In the genomic region with DNA sequence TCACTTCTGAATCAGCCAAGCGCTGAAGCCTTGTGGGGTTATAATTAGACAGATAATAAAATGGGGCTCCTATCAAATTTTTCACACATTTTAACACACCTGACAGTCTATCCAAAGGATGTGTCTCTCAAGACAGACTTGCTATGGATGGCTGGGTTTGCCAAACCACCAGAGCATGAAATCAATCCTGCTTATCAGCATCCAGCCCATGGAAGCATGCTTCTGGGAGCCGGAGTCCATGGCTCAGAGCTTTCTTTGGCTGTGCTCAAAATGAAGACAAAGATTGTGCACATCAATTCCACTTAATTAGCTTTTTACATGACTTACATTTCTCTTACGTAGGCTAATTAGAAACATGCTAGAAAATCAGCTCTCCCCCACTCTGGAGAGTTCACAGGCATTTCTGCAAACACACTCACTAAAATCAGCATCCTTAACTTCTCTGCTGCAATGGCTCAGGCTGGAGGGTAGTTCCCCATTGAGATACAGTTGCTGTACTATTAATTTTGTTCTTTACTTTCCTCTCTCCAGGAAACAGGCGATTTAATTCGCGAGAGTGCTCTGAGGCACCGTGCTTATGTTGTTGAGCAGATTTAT, we compare ENCODE assay signal across 19 mouse cellular contexts.
DNase-seq lines count a peak whose midpoint lies in the region; ATAC-seq and TF ChIP-seq lines count a peak whose summit lies in the region.
"Had no signal": no experiment of that assay in that cellular context is flagged by ENCODE, and none has a peak within 500 bp of the region (broad histone marks: within the 10 kb centered on the region; RNA-seq: fewer than 3 reads in every experiment).

No protein-coding gene starts in this region.

- H3K9me3 ChIP-seq in midbrain, postnatal 0 days (ENCODE audit: low read length) = no peaks in the 10 kb centered on the region
- H3K9me3 ChIP-seq in liver, postnatal 0 days (ENCODE audit: low read length) = no peaks in the 10 kb centered on the region
- H3K9me3 ChIP-seq: embryonic facial prominence, embryonic 15.5 days; heart, embryonic 15.5 days; limb, embryonic 13.5 days had no signal

- H3K27me3 ChIP-seq in heart, adult 2 months (ENCODE audit: control insufficient read depth, insufficient read depth, low read length) = no peaks in the 10 kb centered on the region
- no peaks in the 10 kb centered on the region for H3K27me3 ChIP-seq in midbrain, postnatal 0 days (ENCODE audit: insufficient read depth, low read length)
- H3K27me3 ChIP-seq in liver, postnatal 0 days (ENCODE audit: insufficient read depth, low read length) = no peaks in the 10 kb centered on the region
- H3K27me3 ChIP-seq: embryonic facial prominence, embryonic 15.5 days; heart, embryonic 15.5 days; limb, embryonic 13.5 days; Patski had no signal

- H3K4me2 ChIP-seq in midbrain, postnatal 0 days (ENCODE audit: low read depth, low read length, poor library complexity, severe bottlenecking) = no peak overlapping the region
- no peak overlapping the region for H3K4me2 ChIP-seq in liver, postnatal 0 days (ENCODE audit: low read depth, low read length)
- H3K4me2 ChIP-seq: embryonic facial prominence, embryonic 15.5 days; heart, embryonic 15.5 days; limb, embryonic 13.5 days had no signal

- H3K79me2 ChIP-seq in heart, adult 2 months (replicated peaks; ENCODE audit: control insufficient read depth, insufficient read depth, low read length) = no peaks in the 10 kb centered on the region

- intact Hi-C loops in heart, adult 2 months (cut with DNase I) = no loop called here
- intact Hi-C loops in heart, postnatal 14 days (cut with DNase I) = loop anchor here (5.0 kb wide), 1 partner anchor 47 kb away; no protein-coding TSS in a partner anchor
- intact Hi-C loops in left cerebral cortex, postnatal 4 days (cut with DNase I) = no loop called here

- WGBS in heart, adult 2 months = 73% methylated on average over 7 of the region's 7 CpGs
- 69% methylated on average over 7 of the region's 7 CpGs for WGBS in midbrain, postnatal 0 days
- WGBS in liver, postnatal 0 days (ENCODE audit: insufficient replicate concordance) = 64% methylated on average over 7 of the region's 7 CpGs

- TF ChIP-seq EP300 in heart, adult 2 months (IDR thresholded peaks at IDR 0.05; ENCODE audit: insufficient read depth, low read depth, low read length) = no peak
- no peak for TF ChIP-seq EP300 in liver, postnatal 0 days (IDR thresholded peaks at IDR 0.05; ENCODE audit: low read depth)

- peaks cover 3% of the 10 kb centered on the region for H3K4me1 ChIP-seq in heart, adult 2 months (ENCODE audit: control insufficient read depth, insufficient read depth, low read length)
- H3K4me1 ChIP-seq in midbrain, postnatal 0 days (ENCODE audit: insufficient read depth, low read length) = no peaks in the 10 kb centered on the region
- 0 out of 2 replicates have a peak, but pooled peaks cover 2% of the 10 kb centered on the region for H3K4me1 ChIP-seq in liver, postnatal 0 days (ENCODE audit: insufficient read depth)
- H3K4me1 ChIP-seq: embryonic facial prominence, embryonic 15.5 days; heart, embryonic 15.5 days; limb, embryonic 13.5 days had no signal

- no peak for DNase-seq in heart, adult 2 months
- DNase-seq in heart, postnatal 14 days = no peak
- DNase-seq in spleen, postnatal 36 days (ENCODE audit: low spot score in 2 of 2) = peak; percentile 21 to 36
- no peak for DNase-seq in spleen, postnatal 14 days (ENCODE audit: low spot score in 2 of 2)
- peak; percentile 22 for DNase-seq in midbrain, postnatal 0 days (ENCODE audit: low spot score)
- no peak for DNase-seq in right cerebral cortex, postnatal 36 days (ENCODE audit: low spot score in 2 of 2)
- no peak for DNase-seq in liver, postnatal 0 days
- no peak for DNase-seq in left cerebral cortex, postnatal 4 days
- DNase-seq: cerebellum, adult 8-10 months; heart, adult 11 months; kidney, adult 9 months; lung, adult 18-20 months; lung, postnatal 4 days; right cerebral cortex, postnatal 14 days had no signal

- no peak for ATAC-seq in midbrain, postnatal 0 days (ENCODE audit: low FRiP score)
- no peak for ATAC-seq in liver, postnatal 0 days
- ATAC-seq: Patski had no signal

- H3K36me3 ChIP-seq in heart, adult 2 months (ENCODE audit: control insufficient read depth, insufficient read depth, low read length) = peaks cover 2% of the 10 kb centered on the region; the same call in 1 of the 2 replicates
- no peaks in the 10 kb centered on the region for H3K36me3 ChIP-seq in midbrain, postnatal 0 days (ENCODE audit: insufficient read depth, low read length)
- H3K36me3 ChIP-seq in liver, postnatal 0 days (replicated peaks; ENCODE audit: insufficient read depth, low read length) = no peaks in the 10 kb centered on the region
- H3K36me3 ChIP-seq: embryonic facial prominence, embryonic 15.5 days; heart, embryonic 15.5 days; limb, embryonic 13.5 days had no signal

- TF ChIP-seq CTCF in heart, adult 2 months (IDR thresholded peaks at IDR 0.05) = no peak
- TF ChIP-seq CTCF in midbrain, postnatal 0 days (IDR thresholded peaks at IDR 0.05) = no peak
- TF ChIP-seq CTCF in liver, postnatal 0 days (IDR thresholded peaks at IDR 0.05; ENCODE audit: low read depth) = no peak

- no peak overlapping the region for H3K4me3 ChIP-seq in heart, adult 2 months
- no peak overlapping the region for H3K4me3 ChIP-seq in midbrain, postnatal 0 days (ENCODE audit: low read depth, low read length)
- H3K4me3 ChIP-seq in liver, postnatal 0 days (ENCODE audit: low read depth, low read length) = no peak overlapping the region
- H3K4me3 ChIP-seq: embryonic facial prominence, embryonic 15.5 days; heart, embryonic 15.5 days; left cerebral cortex, adult 2 months; limb, embryonic 13.5 days had no signal

- H3K9ac ChIP-seq in heart, adult 2 months (ENCODE audit: low read depth, low read length) = no peak overlapping the region
- H3K9ac ChIP-seq in midbrain, postnatal 0 days (replicated peaks; ENCODE audit: low read length, poor library complexity, severe bottlenecking) = no peak overlapping the region
- no peak overlapping the region for H3K9ac ChIP-seq in liver, postnatal 0 days (replicated peaks)
- H3K9ac ChIP-seq: embryonic facial prominence, embryonic 15.5 days; heart, embryonic 15.5 days; limb, embryonic 13.5 days had no signal

- peak overlapping the region; percentile 76 for H3K27ac ChIP-seq in heart, adult 2 months
- H3K27ac ChIP-seq in midbrain, postnatal 0 days (ENCODE audit: low read depth, low read length) = no peak overlapping the region
- H3K27ac ChIP-seq in liver, postnatal 0 days (ENCODE audit: low read depth) = no peak overlapping the region
- H3K27ac ChIP-seq: embryonic facial prominence, embryonic 15.5 days; heart, embryonic 15.5 days; left cerebral cortex, adult 2 months; limb, embryonic 13.5 days had no signal

- no peak for TF ChIP-seq POLR2A in heart, adult 2 months (IDR thresholded peaks at IDR 0.05; ENCODE audit: insufficient read depth, low read depth, low read length)

Comparison
In these comparisons a context has a peak if more than half of its experiments do, and no peak if none do; other contexts are left out.
1. DNase-seq: peak in spleen, postnatal 36 days (2 of 2) and midbrain, postnatal 0 days (single experiment); none in heart, adult 2 months (0 of 2), heart, postnatal 14 days (0 of 2), spleen, postnatal 14 days (0 of 2), right cerebral cortex, postnatal 36 days (0 of 2), liver, postnatal 0 days (single experiment) and left cerebral cortex, postnatal 4 days (single experiment).